Mouse (Mus musculus) midbrain, embryonic 13.5 days (tissue): Measurements from ENCODE around the gene Olfr629. TPM values are rescaled to one million over a fixed set of nuclear protein-coding genes. Genes with fewer than 3 reads are reported as not detected.
"Not testable (repeated sequence)": the region's sequence is repeated elsewhere in the genome, so short reads cannot be mapped to it uniquely, and the experiment has no call there.

Source experiments
- ATAC-seq: fragments of 200-750 bp; cut with Nextera tagmentation; 2 replicates; pipeline ENCODE4 v1.8.0; 2017; ENCODE audit warnings: mild to moderate bottlenecking, moderate TSS enrichment, moderate library complexity
- H3K27ac ChIP-seq: fragments of 300-500 bp; sonication (generic); 2 replicates; pipeline ENCODE4 v1.5.1; 2015; ENCODE audit warnings: inconsistent platforms, mild to moderate bottlenecking, moderate library complexity
- H3K27me3 ChIP-seq: fragments of 300-500 bp; sonication (generic); 2 replicates; pipeline ENCODE4 v1.6.1; 2015; ENCODE audit warnings: mild to moderate bottlenecking, inconsistent platforms
- H3K36me3 ChIP-seq: fragments of 300-500 bp; sonication (generic); 2 replicates; pipeline ENCODE4 v1.6.1; 2015; ENCODE audit warnings: mild to moderate bottlenecking, inconsistent platforms
- H3K4me1 ChIP-seq: fragments of 300-500 bp; sonication (generic); replicated peaks from 2 replicates; pipeline ENCODE4 v1.6.1; 2015; ENCODE audit warnings: inconsistent platforms
- H3K4me2 ChIP-seq: fragments of 300-500 bp; sonication (generic); replicated peaks from 2 replicates; pipeline ENCODE4 v1.6.1; 2015; ENCODE audit warnings: moderate library complexity, mild to moderate bottlenecking, inconsistent platforms
- H3K4me3 ChIP-seq: fragments of 300-500 bp; sonication (generic); replicated peaks from 2 replicates; pipeline ENCODE4 v1.5.1; 2015; ENCODE audit warnings: mild to moderate bottlenecking, inconsistent platforms
- H3K9ac ChIP-seq: fragments of 300-500 bp; sonication (generic); replicated peaks from 2 replicates; pipeline ENCODE4 v1.6.1; 2015; ENCODE audit warnings: mild to moderate bottlenecking, inconsistent platforms
- H3K9me3 ChIP-seq: fragments of 300-500 bp; sonication (generic); 2 replicates; pipeline ENCODE4 v1.6.1; 2016; ENCODE audit warnings: mild to moderate bottlenecking, inconsistent platforms
- WGBS: fragments of 180-500 bp; shearing (Covaris S2); methylation state at CpG from one replicate; pipeline ENCODE4 v1.1.7; 2015; 5-methylcytosine and 5-hydroxymethylcytosine counted together
- polyA plus RNA-seq: library from polyadenylated mRNA; unstranded; fragments of >200 nt; fragmentation: Nextera tagmentation; extraction: Ambion mirVana; gene quantifications from 2 replicates; pipeline ENCODE4 v1.2.1, GENCODE M21; 2015

The Olfr629 gene
- polyA plus RNA-seq: not detected in 2 replicates

DNA sequence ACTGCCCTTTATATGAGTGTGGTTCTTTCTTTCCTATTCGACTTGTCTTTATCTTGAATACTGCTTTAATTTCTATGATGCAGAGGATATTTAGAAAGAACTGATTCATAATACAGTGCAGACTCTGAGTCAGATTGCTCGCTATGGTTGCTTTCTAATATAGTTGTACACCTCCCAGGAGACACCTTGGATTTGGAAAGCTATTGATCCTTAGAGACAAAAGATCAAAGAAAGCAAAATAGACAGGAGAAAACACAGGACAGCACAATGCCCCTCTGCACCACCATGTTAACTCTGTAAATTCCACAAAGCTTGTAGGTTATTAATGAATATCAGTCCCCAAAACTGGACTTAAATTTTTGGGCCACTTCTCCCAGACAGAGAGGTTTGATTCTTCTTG is at the start of gene Olfr629:
Gene Olfr629 (minus strand): TSS at position 101 of the 400 bp plus-strand sequence.
- H3K27ac ChIP-seq: no peak within 1 kb of the TSS
- no peak for ATAC-seq
- H3K36me3 ChIP-seq: no peaks in the 10 kb centered on the region
- H3K9me3 ChIP-seq: peaks cover 6% of the 10 kb centered on the region; the same call in 1 of the 2 replicates
- no peak within 1 kb of the TSS for H3K4me2 ChIP-seq
- WGBS: 79% methylated on average over 2 of the region's 2 CpGs
- H3K9ac ChIP-seq: no peak within 1 kb of the TSS
- no peaks in the 10 kb centered on the region for H3K27me3 ChIP-seq
- H3K4me3 ChIP-seq: no peak within 1 kb of the TSS
- H3K4me1 ChIP-seq: no peaks in the 10 kb centered on the region

DNA sequence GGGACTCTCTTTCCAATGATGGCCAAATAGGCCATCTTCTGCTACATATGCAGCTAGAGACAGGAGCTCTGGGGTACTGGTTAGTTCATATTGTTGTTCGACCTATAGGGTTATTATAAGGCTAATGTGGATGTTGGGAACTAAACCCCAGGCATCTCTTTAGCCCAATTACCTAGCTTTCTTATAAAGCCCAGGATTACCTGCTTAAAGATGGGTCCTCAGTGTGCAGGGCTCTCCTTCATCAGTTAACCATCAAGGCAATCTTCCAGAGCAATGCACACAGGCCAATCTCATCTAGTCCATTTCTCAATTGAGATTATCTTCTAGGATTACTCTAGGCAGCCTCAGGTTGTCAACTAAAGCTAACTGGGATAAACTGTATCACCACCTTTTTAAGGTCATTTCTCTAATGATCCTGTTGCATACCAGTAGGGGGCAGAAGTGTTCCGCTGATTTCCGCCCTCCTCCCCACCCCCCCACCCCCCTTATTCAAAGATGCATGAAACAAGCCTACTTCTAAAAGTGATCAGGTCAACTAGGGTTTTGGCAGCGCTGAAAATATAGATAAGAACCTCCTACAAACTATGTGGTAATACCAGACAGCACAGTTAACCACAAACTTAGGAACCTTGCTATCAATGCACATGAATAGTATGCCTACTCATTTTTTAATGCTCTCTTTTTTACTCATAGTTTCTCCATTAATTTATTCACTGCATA is 48.1 kb upstream of the Olfr629 start:
- ATAC-seq: no peak
- no peak overlapping the region for H3K4me3 ChIP-seq
- H3K9ac ChIP-seq: no peak overlapping the region
- H3K27ac ChIP-seq: no peak overlapping the region
- 24% methylated on average over 4 of the region's 4 CpGs for WGBS
- no peaks in the 10 kb centered on the region for H3K9me3 ChIP-seq
- no peaks in the 10 kb centered on the region for H3K27me3 ChIP-seq
- H3K4me1 ChIP-seq: no peaks in the 10 kb centered on the region
- H3K4me2 ChIP-seq: no peak overlapping the region
- no peaks in the 10 kb centered on the region for H3K36me3 ChIP-seq

DNA sequence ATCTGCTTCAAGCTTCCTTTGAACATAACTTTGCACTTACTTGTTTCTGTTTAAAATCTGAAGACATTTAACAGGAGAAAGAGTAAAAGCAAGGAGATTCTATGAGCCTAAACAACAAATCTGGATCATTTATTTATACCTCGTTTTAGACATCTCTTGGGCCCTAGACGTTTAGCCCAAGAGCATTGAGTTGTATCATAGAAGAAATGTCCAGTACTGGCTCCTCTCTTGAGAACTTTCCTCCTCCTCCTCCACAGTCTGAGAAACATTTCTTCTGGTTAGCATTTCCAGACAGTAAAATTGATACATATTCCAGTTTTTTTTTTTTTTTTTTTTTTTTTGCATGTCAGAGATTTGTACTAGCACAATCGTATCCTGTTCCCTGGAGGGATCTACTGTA is 47.0 kb upstream of the Olfr629 start, which contains the start of gene Olfr67:
Gene Olfr67 (minus strand): TSS at position 101 of the 400 bp plus-strand sequence.
- WGBS: 82% methylated on average over 3 of the region's 3 CpGs
- Histone ChIP-seq H3K27me3 (no peaks in the 10 kb centered on the region), H3K4me3 (no peak within 1 kb of the TSS), H3K4me1 (no peaks in the 10 kb centered on the region), H3K9ac (no peak within 1 kb of the TSS), H3K27ac (no peak within 1 kb of the TSS), H3K9me3 (no peaks in the 10 kb centered on the region), H3K4me2 (no peak within 1 kb of the TSS), H3K36me3 (no peaks in the 10 kb centered on the region)
- no peak for ATAC-seq

DNA sequence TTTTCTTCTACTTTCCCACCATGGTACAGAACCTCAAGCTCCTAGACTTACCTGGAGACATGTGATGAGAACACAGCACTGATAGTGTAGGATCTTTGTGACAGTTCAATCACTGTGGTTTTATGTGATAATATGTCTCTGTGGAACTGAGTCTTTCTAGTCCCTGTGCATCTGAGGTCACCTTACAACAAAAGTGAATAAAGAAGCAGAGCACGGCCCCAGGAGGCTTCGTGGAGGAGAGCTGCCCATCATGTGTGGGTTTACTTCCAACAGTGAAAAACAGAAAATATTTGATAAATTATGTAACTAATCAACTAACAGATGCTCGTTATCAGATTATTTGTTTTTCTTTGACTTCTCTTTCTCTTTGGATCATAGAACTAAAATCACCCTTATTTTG is 34.9 kb upstream of the Olfr629 start, which contains the start of gene Olfr68:
Gene Olfr68 (minus strand): TSS at position 101 of the 400 bp plus-strand sequence.
- WGBS: 78% methylated on average over 3 of the region's 3 CpGs
- Histone ChIP-seq H3K27me3 (no peaks in the 10 kb centered on the region), H3K9ac (no peak within 1 kb of the TSS), H3K36me3 (no peaks in the 10 kb centered on the region), H3K4me2 (no peak within 1 kb of the TSS), H3K4me3 (no peak within 1 kb of the TSS), H3K27ac (no peak within 1 kb of the TSS), H3K4me1 (no peaks in the 10 kb centered on the region), H3K9me3 (no peaks in the 10 kb centered on the region)
- ATAC-seq: no peak

DNA sequence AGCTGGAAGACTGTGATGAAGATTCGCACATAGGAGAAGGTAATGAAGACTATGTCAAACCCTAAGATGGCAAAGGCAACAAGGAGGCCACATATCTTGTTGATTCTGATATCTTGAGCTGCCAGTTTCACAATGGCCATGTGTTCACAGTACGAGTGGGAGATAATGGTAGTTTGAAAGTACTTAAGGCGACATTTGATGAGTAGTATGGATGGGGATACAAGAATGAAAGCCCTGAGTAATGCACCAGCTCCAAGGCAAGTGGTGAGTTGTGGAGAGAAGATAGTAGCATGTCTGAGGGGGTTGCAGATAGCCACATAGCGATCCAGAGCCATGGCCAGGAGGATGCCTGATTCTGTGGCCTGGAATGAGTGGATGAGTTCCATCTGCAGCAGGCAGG is 32.9 kb upstream of the Olfr629 start:
- not testable (repeated sequence) for ATAC-seq, H3K4me1 ChIP-seq, H3K9me3 ChIP-seq, H3K4me2 ChIP-seq, H3K36me3 ChIP-seq, H3K4me3 ChIP-seq, H3K27ac ChIP-seq, H3K27me3 ChIP-seq, H3K9ac ChIP-seq
- 89% methylated on average over 4 of the region's 4 CpGs for WGBS

DNA sequence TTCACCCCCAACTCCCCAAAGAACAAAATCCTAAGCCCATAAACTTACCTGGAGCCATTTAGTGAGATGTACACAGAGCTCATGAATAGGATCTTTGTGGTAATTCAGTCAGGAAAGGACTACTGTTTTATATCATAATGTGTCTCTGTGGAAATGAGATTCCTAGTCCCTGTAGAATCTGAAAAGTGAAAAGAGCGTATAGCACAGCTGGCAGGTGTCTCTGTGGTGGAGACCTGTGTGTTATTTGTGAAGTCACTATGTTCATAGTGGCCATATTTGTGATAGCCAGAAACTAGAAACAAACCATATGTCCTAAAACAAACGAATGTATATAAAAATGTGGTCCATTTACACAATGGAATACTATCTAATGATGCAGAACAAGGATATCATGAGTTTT is 26.8 kb upstream of the Olfr629 start, which contains the start of gene Olfr69:
Gene Olfr69 (minus strand): TSS at position 101 of the 400 bp plus-strand sequence.
- no peaks in the 10 kb centered on the region for H3K4me1 ChIP-seq
- WGBS: 83% methylated on average over 2 of the region's 2 CpGs
- H3K36me3 ChIP-seq: no peaks in the 10 kb centered on the region
- H3K4me2 ChIP-seq: no peak within 1 kb of the TSS
- no peaks in the 10 kb centered on the region for H3K9me3 ChIP-seq
- H3K27ac ChIP-seq: no peak within 1 kb of the TSS
- no peak within 1 kb of the TSS for H3K4me3 ChIP-seq
- ATAC-seq: no peak
- H3K9ac ChIP-seq: no peak within 1 kb of the TSS
- H3K27me3 ChIP-seq: no peaks in the 10 kb centered on the region

DNA sequence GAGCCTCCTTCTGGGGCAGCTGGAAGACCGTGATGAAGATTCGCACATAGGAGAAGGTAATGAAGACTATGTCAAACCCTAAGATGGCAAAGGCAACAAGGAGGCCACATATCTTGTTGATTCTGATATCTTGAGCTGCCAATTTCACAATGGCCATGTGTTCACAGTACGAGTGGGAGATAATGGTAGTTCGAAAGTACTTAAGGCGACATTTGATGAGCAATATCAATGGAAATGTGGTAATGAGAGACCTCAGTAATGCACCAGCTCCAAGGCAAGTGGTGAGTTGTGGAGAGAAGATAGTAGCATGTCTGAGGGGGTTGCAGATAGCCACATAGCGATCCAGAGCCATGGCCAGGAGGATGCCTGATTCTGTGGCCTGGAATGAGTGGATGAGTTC is 22.9 kb upstream of the Olfr629 start:
- ATAC-seq, H3K4me2 ChIP-seq, H3K4me3 ChIP-seq, H3K9me3 ChIP-seq, H3K4me1 ChIP-seq, H3K9ac ChIP-seq, H3K36me3 ChIP-seq, H3K27me3 ChIP-seq, H3K27ac ChIP-seq: not testable (repeated sequence)
- WGBS: 91% methylated on average over 6 of the region's 6 CpGs

DNA sequence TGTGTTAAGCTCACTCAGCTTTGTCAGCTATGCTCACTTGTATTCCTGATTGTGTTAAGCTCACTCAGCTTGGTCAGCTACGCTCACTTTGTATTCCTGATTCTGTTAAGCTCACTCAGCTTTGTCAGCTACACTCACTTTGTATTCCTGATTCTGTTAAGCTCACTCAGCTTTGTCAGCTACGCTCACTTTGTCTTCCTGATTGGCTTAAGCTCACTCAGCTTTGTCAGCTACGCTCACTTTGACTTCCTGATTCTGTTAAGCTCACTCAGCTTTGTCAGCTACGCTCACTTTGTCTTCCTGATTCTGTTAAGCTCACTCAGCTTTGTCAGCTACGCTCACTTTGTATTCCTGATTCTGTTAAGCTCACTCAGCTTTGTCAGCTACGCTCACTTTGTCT is 17.5 kb upstream of the Olfr629 start:
- H3K27ac ChIP-seq, ATAC-seq, H3K36me3 ChIP-seq, H3K27me3 ChIP-seq, H3K9ac ChIP-seq, H3K4me1 ChIP-seq, H3K9me3 ChIP-seq, H3K4me3 ChIP-seq, H3K4me2 ChIP-seq: not testable (repeated sequence)
- 89% methylated on average over 6 of the region's 6 CpGs for WGBS

DNA sequence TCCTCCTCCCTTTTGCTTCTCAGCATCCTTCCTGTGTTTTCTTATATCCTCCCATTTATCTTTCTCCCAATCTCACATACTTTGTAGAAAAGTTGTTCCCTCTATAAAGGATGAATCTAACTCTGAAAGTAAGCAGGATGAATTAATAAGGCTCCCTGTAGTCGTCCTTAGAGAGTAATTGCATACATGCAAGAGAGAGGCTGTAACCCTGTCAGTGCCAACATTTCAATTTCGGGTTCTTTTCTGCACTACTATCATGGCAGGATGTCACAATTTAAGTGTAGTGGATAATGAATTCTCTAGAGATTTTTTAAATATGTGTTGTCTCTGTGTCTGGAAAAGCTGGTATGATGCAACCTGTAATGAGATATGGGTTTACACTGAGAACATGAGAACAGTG is 12.5 kb upstream of the Olfr629 start, which contains the start of gene Olfr630:
Gene Olfr630 (minus strand): TSS at position 101 of the 400 bp plus-strand sequence.
- Histone ChIP-seq H3K36me3 (no peaks in the 10 kb centered on the region), H3K27ac (no peak within 1 kb of the TSS), H3K4me3 (no peak within 1 kb of the TSS), H3K27me3 (no peaks in the 10 kb centered on the region), H3K9me3 (no peaks in the 10 kb centered on the region), H3K4me1 (no peaks in the 10 kb centered on the region), H3K9ac (no peak within 1 kb of the TSS), H3K4me2 (no peak within 1 kb of the TSS)
- no peak for ATAC-seq
- WGBS: 55% methylated on average over 2 of the region's 2 CpGs

DNA sequence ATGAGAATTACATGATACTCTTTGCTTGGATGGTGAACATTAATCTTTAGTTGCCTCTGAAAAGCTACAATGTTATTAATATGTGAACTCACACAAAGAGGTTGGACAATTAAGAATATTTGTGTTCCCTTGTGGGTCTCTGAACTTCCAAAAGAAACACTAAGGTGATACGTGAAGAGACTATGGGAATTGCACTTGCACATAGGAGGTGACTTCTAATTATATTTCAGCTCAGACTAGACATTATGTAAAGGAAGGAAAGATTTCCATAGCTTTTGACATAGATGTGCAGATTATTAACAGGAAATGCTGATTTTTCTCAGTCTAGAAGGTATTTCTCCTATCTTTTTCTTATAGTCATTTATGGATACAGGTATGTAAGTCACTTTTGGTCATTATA is 14.7 kb downstream of the Olfr629 start, which contains the start of gene Olfr628:
Gene Olfr628 (plus strand): TSS at position 301 of the 400 bp plus-strand sequence.
- no peak for ATAC-seq
- Histone ChIP-seq H3K27ac (no peak within 1 kb of the TSS), H3K9ac (no peak within 1 kb of the TSS), H3K36me3 (no peaks in the 10 kb centered on the region), H3K27me3 (no peaks in the 10 kb centered on the region), H3K4me1 (no peaks in the 10 kb centered on the region), H3K9me3 (no peaks in the 10 kb centered on the region), H3K4me3 (no peak within 1 kb of the TSS), H3K4me2 (no peak within 1 kb of the TSS)
- 86% methylated on average over 1 of the region's 1 CpGs for WGBS

DNA sequence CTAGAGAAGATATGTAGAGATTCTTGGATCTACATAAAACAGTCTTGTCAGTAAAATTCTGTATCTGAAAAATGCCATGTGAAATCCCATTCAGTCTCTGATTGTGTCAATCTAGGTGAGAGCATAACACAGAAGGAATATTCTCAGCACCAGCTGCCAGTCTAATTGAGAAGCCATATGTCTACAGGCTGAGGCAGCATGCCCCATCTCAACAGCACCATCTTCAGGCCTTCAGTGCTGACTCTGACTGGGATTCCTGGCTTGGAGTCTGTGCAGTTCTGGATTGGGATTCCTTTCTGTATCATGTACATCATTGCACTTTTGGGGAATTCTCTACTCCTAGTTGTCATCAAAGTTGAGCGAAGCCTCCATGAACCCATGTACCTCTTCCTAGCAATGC is 28.3 kb downstream of the Olfr629 start:
- H3K4me2 ChIP-seq, H3K4me3 ChIP-seq, H3K4me1 ChIP-seq, H3K9ac ChIP-seq, ATAC-seq, H3K9me3 ChIP-seq, H3K36me3 ChIP-seq, H3K27ac ChIP-seq, H3K27me3 ChIP-seq: not testable (repeated sequence)
- 96% methylated on average over 1 of the region's 1 CpGs for WGBS

DNA sequence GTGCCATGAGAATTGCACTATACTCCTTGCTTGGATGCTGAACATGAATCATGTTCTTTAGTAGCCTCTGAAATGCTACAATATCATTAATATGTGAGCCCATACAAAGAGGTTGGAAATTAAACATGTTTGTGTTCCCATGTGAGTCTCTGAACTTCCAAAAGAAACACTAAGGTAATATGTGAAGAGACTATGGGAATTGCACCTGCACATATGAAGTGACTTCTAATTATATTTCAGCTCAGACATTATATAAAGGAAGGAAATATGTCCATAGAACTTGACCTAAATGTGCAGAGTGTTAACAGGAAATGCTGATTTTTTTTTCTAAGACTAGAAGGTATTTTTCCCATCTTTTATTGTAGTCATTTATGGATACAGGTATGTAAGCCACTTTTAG is 30.4 kb downstream of the Olfr629 start, which contains the start of gene Olfr243:
Gene Olfr243 (plus strand): TSS at position 301 of the 400 bp plus-strand sequence.
- Histone ChIP-seq H3K27ac (no peak within 1 kb of the TSS), H3K4me2 (no peak within 1 kb of the TSS), H3K9ac (no peak within 1 kb of the TSS), H3K36me3 (no peaks in the 10 kb centered on the region), H3K9me3 (no peaks in the 10 kb centered on the region), H3K27me3 (no peaks in the 10 kb centered on the region), H3K4me1 (no peaks in the 10 kb centered on the region), H3K4me3 (no peak within 1 kb of the TSS)
- no peak for ATAC-seq
